Mouse (Mus musculus) thymus, postnatal 10 days (tissue): Measurements from ENCODE around the gene Zfp949.
"Not testable (repeated sequence)": the region's sequence is repeated elsewhere in the genome, so short reads cannot be mapped to it uniquely, and the experiment has no call there.

Experiments used
- DNase-seq, 2 experiments: peaks; one replicate each; pipeline ENCODE4 v3.0.0; 2021; ENCODE audit warnings: low spot score in 2 of 2

Gene Zfp949

DNA sequence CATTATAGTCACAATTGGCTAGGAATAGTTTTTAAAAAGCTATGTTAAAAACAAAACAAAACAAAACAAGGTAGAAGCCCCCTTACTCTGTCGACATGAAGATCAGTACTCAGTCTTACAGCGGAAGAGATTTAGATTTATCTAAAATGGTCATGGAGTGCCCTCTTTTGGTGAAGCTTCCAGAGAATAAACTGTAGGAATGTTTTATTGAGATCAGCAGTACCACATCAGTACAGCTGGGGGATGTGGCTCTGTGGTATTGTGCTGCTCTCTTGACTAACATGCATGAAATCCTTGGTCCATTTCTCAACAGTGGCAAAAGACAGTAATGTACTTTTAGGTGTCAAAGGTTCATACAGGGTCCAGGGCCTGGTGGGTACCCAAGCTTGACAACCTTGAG is 5.0 kb upstream of the Zfp949 start:
- no peak for DNase-seq

DNA sequence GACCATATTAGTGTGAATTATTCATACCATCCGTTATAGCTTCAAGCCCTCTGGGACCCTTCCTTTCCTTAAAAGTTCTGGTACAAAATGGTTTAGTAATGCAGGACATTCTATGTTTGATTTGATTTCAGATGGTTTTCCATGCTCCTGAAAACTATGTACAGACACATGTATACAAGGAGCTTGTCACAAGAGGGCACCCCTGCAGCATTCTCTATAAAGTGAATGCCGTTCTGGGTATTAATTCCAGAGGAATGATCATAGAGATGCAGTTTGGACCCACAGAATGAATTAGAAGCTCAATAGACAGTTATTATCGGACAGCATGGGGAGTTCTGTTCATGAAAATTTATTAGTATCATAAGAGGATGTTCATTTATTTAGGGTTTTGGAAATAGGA is 2.3 kb upstream of the Zfp949 start:
- no peak for DNase-seq

DNA sequence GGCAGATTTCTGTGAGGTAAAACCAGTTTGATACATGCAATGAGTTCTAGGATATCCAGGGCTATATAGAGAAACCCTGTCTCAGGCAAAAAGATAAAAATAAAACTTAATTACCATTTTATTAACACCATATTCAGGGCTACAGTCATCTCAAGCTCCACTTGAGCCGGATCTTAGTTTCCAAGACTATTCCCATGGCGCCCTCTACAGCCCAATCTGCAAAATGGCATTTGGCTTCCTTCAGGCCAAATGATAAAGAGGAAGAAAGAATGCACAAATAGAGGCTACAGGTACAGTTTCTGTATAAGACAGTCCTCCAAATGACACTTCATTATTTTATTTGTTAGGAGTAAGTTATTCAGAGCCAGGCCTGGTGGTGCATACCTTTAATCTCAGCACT is 1.7 kb upstream of the Zfp949 start:
- peak in 1 of 2 experiments; percentile 67 for DNase-seq

DNA sequence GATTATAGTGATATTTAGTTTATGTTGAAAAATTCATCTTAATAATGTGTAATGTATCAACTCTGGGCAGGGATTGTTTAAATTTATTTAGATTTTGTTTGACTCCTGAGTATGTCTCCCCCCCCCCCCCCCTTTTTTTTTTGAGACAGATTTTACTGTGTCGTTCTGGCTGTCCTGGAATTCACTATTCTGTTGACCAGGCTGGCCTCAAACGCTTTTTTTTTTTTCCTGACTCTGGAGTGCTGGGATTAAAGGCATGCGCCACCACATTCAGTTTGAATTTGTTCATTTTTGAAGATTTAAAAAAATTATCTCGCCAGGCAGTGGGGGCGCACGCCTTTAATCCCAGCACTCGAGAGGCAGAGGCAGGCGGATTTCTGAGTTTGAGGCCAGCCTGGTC is 1.2 kb upstream of the Zfp949 start:
- DNase-seq: no peak

DNA sequence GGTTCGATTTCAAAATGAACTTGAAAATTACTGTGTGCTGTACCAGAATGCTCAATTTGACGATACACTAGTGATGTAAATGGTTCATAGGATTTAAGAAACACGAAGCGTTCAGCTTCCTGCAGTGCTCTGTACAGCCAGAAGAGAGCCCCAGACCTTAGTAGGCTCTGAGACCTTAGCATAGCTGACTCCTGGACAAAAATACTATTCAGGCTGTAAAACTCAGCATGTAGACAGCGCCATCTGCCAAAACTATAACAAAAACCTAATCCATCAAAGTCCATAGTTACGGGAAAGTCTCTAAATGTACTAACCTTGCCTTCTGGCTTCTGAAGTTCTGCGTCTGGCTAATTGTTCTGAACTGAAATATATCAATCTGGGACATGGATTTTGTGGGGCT is 550 bp upstream of the Zfp949 start:
- peak in 1 of 2 experiments; percentile 35 for DNase-seq

DNA sequence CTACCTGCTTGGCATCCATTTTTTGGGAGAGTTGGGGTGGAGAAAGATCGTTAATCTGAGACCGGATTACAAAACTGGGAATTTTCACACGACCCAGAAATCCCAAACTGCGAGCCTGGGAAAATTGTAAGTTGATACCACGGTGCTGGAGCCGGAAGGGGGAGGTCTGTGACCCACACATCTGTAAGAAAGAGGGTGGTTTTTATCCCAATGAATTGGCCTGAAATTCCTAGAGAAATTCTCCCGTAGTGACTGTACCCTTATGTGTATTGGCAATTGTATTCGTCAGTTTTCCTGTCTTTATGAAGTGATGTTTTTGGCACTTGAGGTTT is 760 bp downstream of the Zfp949 start:
- DNase-seq: no peak

DNA sequence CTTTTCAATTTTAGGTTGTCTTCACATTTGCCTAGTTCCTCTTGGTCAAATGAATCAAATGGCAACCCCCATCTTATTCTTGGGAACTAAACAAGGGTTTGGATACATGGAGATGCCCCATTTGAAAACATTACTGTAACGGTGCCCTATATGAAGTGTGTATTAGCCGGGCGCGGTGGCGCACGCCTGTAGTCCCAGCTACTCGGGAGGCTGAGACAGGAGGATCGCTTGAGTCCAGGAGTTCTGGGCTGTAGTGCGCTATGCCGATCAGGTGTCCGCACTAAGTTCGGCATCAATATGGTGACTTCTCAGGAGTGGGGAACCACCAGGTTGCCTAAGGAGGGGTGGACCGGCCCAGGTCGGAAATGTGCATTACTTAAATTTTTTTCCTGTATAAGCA is 5.3 kb downstream of the Zfp949 start:
- no peak for DNase-seq

DNA sequence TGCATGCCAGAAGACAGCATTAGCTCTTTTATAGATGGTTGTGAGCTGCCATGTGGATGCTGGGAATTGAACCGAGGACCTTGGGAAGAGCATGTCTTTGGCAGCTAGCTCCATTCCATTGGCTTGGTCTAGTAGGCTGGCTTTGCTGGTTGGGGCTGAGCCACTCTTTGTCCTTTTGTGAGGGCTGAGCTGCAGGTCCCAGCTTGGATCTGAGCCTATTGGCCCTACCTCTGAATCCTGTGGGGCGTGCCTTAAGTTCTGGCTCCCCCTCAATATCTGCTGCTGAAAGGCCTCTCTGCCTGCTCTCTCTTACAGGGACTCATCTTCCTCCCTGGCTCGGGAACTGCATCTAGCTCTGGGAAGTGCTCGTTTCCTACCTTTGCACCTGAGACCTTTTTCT is 10.3 kb downstream of the Zfp949 start:
- no peak for DNase-seq

DNA sequence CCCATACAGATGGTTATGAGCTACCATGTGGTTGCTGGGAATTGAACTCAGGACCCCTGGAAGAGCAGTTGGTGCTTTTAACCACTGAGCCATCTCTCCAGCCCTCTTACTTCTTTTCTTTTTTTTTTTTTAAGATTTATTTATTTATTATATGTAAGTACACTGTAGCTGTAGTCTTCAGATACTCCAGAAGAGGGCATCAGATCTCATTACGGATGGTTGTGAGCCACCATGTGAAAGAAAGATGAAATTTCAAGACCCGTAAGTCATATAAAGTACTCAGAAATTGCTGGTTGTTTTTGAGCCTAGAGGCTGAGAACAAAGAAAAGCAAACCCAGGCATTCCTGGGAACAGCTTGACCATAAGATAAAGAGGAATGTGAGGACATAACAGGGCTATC is 13.7 kb downstream of the Zfp949 start:
- not testable (repeated sequence) for DNase-seq

DNA sequence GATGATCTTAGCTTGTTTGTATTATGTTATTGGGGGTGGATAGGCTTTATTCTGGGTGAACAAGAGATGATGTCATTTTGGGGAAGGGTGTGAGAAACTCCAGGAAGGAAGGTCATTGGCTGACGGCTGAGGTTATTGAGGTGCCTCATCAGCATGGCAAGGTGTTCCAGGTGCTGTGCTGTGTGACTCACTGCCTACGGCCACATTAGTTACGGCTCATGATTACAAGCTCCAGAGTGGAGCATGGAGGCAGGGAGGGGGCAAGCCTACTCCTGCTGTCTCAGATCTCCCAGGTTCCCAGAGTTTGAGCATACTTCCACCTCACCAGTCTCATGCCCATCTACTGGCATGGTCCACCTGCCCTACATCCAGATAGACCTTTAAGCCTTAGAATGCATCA is 22.7 kb downstream of the Zfp949 start:
- not testable (repeated sequence) for DNase-seq

DNA sequence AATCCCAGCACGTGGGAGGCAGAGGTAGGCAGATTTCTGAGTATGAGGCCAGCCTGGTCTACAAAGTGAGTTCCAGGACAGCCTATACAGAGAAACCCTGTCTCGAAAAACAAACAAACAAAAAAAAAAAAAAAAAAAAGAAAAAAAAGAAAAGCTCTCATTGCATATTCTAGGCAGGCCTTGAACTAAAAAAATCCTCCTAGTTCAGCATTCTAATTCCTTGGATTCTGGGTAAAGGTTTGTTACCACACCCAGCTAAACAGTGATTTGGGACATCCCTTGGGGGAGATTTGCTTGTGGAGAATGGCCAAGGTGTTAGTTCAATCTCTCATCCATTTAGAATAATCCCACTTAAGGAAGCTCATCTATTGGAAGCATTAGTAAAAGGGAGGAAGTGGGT is 32.8 kb downstream of the Zfp949 start, which contains the start of gene Trim43a:
Gene Trim43a, plus strand, starts transcription at position 301 of the 400 bp plus-strand sequence.
- not testable (repeated sequence) for DNase-seq

DNA sequence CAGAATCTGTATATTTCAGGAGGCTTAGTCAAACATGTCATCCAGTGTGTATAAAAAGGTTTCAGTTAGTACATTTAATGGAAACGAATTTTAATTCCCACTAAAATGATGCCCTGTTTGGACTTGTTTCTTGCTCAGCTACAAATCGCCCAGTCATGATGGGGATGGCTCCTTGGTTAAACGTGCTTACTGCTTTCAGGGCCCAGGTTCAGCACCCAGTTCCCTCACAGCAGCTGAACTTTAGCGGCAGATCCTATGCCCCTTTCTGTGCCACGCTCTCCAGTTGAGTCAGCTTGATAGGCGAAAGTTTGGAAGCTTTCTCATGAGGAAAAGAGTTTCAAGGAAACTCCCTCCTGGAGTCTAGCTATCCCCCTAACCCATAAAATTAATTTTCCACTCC is 45.9 kb downstream of the Zfp949 start:
- not testable (repeated sequence) for DNase-seq

DNA sequence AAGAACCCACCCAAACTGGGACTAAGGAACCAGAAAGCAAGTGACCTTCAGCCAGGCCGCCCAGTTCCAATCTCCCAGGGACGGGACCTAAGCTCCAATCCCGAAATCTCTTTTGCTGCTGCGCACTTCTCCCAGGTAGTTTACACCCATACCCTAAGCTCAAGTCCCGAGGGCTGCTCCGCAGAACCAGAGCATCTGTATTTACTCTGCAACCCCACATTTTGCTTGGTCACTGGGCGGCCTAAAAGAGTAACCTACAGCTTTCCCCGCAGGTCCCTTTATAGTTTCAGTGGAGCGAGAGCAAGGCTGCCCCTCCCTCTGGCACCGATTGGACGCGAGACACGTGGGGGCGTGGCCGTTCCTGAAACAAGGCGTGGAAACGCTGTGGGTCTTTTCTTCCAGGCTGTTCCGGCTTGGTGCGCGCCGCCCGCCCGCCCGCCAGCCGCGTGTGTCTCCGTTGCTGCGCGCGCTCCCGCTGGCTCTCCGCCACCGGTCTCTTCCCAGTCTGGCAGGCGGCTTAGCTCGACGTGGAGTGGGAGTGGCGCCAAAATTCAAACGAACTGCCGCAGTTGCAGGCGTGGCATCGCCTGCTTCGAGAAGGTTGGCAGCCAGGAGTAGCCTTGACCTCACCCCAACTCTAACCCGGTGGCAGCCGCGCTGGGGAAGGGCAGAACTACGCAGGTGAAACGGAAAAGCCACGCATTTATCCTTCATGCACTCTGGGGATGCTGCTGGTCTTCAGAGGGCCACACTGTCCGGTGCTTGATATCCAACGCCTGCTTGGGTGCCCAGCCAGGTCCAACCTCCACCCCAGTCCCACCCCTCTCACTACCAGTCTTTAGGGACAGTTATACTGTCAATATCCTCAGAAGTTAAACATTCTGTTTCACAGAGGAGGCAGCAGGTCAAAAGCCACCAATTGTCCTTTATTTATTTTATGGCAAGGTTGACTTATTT is 51.7 kb downstream of the Zfp949 start:
- peak; percentile 89 to 90 for DNase-seq
